Mouse (Mus musculus): ENCODE results near the gene Rad51b.

Gene Rad51b

DNA sequence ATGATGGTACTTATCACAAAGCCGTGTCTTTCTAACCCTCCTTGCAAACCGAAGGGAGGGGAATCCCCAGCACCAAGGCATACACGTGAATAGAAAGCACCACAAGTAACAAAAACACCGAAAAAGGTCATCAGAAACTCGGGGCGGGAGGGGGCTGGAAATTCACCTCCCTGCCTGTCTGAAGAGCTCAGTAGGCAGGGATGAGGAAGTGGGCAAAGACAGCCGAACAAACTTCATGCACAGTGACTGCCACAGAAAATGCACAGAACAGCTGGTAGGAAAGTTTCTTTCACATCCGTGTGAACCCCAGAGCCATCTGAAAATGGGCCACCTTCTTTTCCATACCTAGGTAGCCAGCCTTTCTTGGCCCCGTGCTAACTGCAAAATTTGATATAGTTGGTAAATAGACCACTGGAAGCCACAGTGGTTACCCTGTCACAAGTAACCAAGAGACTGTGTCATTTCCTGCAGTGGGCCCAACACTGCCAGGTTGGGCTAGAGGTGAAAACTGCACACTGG lies 349.6 kb downstream of the Rad51b start:
- no peak for DNase-seq (ENCODE audit: low read depth, low spot score)

DNA sequence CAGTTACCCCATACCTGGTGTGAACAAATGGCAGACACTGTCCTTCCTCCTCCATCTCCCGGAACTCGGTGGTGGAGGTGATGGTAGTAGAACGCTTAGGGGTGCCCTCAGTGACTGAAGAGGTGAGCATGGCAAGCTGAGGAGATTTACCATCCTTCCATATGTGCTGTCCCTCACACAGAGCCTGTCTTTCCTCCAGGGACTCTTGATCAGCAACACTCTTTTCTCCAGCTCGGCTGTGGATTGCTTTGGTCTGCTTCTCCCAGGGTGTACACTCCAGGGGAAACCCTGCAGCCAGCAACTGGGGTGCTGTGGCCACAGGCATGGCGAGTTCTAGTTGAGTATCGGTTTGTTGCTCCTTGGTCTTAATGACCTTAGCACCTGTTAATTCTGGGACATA lies 350.3 kb downstream of the Rad51b start:
- no peak for DNase-seq (ENCODE audit: low read depth, low spot score)

DNA sequence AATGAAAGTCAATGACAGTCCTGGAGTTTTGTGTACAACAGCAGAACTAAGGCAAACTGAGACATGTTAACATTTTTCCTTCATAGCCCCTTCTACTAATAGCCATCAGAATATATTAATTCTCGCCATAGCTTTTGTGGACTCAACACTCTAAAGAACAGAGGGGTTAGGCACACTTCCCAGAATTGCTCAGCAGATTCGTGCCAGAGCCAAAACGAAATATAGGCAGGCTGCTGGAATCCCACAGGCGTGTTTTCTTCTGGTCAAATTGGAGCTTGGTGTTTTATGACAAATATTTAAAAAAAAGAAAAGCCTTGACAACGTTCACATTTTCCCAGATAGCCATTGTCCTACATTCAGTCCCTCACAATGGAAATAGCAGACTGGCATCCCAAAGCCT lies 350.9 kb downstream of the Rad51b start:
- no peak for DNase-seq (ENCODE audit: low read depth, low spot score)

DNA sequence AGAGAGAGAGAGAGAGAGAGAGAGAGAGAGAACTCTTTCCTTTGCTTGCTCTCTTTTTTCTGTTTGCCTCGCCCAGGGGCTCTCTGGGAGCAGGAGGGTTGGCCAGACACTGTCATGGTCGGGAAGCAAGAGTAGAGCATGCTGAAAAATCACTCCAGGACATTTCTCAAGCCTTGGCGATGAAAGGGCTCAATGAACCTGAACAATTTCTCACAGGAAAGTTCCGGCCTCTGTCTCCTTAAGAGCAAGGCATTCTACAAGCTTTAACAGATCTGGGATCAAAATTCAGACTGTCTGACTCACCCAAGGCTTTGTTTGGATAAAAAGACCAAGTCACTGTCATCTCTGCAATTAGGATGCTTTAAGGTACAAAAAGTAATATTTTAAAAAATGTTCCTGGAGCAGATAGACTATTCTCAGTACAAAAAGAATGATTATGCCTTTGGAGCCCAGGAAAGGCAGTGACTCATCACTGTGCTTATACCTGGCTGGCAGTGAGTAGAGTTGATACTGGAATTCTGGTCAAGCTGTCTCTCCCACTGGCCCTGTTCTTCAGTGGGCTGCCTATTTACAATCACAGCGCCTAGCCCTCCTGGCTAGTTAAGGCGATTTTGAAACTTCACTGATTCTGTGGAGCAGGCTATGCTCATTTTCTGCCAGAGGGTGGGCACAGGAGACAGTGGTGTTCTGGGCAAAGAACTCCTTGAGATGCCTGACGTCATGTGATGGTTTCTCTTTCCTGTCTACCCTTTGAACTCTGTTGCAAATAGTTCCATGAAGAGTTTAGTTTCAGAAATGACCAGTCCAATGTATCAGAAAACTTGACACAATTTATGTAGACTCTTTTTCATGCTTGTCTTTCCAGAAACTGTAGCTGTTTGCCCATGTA lies 352.0 kb downstream of the Rad51b start:
- no peak for DNase-seq (ENCODE audit: low read depth, low spot score)

DNA sequence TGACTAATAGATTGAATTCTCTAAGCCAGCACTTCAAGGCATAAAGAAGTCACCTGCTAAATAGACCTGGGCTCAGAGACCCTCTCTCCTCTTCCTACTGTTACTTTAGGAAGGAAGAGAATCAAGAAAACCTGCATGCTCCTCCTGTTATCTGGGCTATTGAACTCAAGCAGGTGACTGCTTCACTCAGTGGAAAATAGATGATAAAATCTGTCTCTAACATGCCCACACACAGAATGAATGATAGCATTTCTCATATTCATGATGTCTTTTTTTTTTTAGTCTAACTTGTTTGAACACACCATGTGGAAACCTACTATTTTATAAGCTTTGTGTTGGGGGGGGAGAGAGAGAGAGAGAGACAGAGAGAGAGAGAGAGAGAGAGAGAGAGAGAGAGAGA lies 352.7 kb downstream of the Rad51b start:
- no peak for DNase-seq (ENCODE audit: low read depth, low spot score)

DNA sequence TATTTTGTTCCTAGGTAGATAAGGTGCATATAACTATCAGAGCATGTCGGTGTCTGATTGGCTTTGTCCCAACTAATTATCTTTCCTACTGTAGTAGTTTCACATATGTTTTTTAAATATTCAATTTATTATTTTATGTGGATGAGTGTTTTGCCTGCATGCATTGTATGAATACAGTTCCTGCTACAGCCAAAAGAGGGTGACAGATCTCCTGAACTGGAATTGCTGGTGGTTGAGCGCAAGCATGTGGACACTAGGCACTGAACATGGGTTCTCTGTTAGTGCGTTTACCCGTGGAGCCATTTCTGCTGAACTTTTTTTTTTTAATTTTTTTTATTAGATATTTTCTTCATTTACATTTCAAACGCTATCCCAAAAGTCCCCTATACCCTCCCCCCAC lies 358.1 kb downstream of the Rad51b start:
- no peak for DNase-seq (ENCODE audit: low read depth, low spot score)

DNA sequence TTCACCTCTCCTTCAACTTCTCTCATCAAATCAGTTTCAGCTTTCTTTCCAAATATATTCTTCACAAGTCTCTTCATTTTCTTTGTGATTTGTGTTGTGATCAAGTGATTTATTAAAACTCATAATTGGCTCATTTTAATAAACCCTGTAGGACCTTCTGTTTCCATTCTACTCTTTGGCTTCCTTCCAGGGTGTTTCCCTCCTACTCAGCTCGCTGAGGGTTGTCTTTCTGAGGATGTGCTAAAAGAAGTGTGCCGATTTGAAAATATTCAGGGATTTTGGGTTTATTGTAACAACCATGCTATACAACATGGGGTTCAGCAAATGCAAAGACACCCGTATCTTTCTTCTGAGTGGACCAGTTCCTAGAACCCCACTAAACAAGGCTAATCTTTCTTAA lies 361.8 kb downstream of the Rad51b start:
- no peak for DNase-seq (ENCODE audit: low read depth, low spot score)

DNA sequence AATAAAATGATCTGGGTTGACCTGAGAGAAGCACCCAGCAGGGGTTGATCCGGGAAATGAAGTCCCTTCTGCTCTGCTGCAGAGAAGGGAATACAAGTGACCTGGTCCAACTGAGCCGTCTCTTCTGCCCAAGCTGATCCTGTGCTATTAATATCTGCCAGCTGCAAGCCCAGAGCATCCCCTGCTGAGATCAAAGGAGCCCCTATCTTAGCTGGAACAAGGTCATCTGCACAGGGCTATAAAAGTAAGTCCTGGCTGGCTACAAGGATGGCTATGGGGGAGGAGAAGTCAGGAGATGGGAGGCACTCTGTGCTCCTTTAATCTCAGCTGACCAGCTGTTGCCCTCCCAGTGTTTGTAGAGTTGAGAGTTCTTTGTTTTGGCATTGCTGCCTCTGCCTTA lies 364.2 kb downstream of the Rad51b start:
- peak; percentile 73 for DNase-seq (ENCODE audit: low read depth, low spot score)

DNA sequence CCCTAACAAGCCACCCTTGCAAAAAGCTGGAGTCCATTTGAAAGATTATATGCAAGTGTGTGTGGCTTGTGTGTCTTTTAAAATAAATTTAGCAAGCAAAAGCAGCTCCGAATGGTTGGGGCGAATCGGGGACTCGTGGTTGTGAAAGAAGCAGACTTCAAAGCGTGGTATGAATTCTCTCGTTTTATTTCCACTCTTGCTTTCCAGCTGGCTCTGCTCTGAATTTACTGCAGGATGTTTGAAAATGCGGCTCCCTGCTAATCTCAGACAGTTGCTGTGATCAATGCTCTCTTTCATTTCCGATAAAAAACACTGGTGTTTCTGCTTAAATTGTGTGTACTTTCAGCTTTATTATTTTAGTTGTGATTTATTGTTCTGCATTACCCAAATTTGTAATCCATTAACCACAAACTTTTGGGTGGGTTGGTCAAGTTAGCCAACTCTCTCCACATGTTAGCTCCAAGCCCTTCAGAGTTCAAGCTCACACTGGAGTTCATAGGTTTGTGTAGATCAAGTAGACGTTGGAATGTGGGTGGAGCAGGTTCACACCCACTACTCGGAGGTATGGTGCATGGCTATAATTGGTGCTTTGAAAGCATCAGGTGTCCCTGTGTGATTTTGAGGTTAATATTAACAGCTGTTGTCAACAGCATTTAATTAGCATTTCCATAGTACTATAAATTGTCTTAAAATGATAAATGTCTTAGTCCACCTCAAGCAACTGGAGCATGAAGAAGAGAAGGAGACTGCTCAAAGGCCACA lies 366.2 kb downstream of the Rad51b start:
- no peak for DNase-seq (ENCODE audit: low read depth, low spot score)

DNA sequence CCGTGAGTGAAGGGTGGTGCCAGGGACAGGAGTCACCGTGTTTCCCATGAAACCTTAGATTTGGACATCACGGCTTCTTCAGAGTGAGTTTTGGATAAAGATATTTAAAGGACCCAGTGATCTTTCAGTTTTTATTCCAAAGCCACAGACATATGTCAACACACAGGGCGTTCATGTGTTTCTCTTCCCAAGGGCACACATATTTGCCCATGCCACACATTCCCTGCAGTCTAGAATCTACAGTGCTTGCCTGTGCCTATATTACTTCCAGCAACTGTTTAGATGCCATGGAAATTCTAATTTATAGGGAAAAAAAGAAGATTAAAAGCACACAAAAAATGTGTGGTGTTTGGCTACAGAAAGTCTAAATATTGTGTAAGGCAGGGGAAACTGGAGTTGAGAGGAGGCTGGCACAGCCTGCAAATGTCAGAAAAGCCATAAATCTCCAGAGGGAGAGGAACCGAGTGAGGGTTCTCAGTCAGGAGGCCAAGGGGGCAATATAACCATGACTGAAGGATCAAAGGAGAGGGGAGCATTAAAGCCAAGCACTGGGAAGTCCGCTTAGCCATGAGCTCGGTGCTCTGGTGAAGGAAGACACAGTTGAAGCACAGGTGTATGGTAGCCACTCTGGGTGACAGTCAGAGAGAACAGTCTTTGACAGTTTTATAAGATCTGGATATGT lies 367.0 kb downstream of the Rad51b start:
- peak; percentile 55 for DNase-seq (ENCODE audit: low read depth, low spot score)

DNA sequence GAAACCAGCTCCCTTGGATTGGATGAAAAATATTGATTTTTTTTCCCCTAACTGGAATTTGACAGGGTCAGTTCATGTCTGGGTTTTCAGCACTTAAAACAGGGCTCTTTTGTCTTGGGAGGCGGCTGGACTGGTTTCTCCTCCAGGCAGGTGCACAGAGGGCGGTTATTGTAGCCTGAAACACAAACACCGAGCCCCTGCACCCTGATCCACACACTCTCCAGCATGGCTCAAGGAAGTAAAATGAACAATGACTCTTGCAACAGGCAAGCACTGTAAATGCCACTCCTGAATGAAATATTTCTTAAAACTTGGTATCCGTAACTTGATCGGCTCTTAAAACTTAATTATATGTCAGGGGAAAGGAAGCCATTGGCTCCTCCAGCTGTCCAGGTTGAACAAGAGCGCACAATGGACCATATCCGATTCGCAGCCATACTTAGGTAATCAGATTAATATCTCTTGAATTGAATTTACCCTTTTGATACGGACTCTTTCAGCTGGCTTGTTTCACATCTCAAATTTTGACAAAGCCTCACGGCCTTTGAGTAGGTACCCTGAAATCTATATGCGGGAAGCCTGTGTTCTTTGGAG lies 377.9 kb downstream of the Rad51b start:
- no peak for DNase-seq (ENCODE audit: low read depth, low spot score)

DNA sequence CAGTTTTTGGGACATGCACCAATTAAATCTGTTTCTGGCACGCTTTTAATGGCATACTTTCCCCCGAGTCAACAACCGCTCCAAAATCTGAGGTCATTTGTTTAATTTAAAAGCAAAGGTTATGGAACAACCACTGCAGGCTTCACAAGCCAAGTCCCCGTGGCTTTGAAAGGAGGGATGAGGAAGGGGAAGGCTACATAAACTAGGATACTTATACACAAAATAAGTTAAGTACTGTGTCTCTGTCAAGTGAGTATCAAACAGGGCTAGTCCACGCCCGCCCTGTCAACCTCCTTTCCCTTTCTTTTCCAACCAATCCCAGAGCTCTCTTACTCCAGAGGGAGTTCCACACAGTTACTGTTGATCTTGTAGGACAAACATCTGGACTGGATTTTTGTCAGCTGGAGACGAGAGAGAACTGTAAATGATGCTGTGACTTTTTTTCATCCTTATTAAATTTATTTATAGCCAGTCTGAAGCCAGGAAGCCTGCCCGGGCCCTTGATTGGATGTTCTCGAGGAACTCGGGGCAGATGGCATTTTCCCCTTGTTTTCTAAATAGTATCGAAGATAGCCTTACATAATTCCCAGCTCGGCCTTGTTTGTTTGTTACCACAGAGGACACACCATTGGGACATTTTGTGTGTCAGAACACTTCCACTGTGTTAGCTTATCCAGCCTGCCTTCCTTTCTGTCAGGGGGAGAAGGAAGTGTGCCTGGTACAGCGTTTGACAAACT lies 378.5 kb downstream of the Rad51b start:
- DNase-seq (ENCODE audit: low read depth, low spot score), result no peak

DNA sequence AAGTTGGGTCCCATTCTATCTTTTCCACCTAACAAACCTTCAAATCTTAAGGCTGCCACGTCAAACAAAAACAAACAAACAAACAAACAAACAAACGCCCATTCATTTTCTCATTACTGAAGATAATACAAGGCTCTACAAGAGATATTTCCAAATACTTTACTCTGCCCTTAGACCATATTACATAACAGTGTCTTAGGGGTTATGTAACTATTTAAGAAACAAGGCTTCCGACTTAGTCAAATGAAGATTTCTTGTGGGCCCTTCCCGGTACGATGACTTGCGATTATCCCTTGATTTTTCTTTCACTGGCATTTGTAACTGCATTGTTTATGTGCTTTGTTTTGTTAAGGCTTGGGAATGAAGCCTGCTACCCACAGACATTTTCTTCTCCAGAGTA lies 379.2 kb downstream of the Rad51b start:
- no peak for DNase-seq (ENCODE audit: low read depth, low spot score)

DNA sequence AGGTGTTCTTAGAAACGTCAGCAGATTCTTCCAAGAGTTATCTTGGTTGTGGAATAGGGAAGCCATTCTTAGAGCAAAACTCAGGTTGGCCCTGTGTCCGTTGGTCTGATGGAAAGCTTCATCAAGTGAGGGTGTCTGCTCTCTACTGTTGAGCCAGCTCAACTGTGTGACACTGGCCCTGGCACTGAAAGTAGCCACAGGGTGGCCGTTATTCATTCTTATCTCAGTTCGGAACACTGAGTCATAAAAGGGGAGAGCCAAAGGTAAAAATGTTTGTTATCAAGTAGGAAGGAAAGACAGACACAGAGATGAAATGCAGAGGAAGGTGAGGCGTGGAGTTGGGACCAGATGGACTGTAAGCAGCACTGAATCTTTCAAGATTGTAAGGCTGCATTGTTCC lies 379.8 kb downstream of the Rad51b start:
- DNase-seq (ENCODE audit: low read depth, low spot score), result no peak

DNA sequence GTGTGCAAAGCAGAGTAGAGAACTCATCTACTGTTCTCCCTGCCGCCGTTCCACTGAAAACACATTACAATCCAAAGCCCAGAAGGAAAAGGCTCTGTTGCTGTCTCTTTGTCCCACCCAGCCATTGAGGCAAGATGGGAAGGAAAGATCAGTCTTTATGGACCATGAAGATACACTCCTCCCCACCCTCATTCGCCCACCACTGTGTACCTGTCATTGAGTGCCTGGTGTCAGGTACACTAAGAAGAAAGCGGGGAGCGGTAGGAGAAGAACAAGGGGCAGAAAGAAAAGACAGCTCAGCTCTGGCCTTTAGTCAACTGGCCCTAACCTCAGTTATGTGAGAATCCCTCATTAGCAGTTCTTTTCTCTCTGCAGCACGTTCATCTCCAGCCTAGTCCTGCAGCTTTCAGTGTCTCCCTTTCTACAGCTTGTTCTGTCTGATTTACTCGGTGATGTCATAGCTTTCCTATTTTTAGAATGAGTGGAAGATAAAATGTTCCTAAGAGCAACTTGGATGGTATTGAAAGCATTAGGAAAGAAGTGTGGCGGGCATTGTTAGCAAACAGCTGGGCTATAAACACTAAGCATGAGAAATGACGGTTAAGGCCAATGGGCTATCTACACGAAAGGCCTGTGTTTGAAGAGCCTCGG lies 382.3 kb downstream of the Rad51b start:
- DNase-seq (ENCODE audit: low read depth, low spot score), result no peak

DNA sequence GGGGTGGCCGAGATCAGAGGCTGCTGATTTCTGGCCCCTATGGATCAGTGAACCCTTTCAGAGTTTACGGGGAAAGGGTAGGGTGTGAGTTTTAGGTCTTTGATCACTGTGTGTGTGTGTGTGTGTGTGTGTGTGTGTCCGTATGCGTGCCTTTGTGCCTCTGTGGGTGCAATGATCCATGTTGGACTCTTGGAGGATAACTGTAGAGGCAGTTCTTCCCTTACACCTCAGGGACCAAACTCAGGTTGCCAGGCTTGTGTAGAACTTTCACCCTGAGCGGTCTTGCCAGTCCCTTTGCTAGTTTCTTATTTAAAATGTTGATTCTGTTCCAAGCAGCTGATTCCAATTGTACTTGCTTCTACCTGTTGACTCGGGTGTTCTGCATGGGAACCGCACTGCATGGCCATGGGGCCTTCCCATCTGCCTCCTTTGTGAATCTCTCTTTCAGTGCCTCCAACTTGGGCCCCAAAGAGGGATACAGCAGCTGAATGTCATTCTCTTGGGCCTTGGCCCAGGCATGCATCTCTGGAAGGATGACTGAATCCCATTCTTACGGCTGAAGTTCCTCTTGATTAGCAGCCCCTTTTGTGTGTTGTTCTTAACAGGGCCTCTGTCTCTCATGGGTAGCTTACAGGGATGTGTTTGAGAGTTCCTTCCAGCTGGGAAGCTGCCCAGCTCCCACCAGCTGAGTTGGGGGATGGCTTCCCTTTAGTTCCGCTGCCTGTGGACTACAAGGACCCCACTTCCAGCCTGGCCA lies 383.0 kb downstream of the Rad51b start:
- no peak for DNase-seq (ENCODE audit: low read depth, low spot score)

DNA sequence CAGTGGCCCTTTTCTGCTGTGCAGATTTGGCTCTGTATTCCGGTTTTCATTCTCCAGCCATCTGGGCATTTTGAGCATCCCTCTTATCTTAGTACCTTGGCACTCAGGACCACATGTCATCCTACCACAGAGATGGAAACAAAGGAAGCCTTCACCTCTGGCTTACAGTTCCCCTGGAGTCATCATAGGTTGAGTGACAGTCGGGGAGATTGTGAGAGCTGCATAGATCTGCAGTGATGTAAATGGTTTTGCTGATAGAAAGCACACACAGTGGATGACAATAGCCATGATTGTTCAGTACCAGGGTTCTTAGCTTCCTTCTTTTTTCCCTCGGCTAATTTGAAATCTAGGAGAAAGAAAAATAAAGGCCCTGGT lies 383.6 kb downstream of the Rad51b start:
- DNase-seq (ENCODE audit: low read depth, low spot score), result no peak

DNA sequence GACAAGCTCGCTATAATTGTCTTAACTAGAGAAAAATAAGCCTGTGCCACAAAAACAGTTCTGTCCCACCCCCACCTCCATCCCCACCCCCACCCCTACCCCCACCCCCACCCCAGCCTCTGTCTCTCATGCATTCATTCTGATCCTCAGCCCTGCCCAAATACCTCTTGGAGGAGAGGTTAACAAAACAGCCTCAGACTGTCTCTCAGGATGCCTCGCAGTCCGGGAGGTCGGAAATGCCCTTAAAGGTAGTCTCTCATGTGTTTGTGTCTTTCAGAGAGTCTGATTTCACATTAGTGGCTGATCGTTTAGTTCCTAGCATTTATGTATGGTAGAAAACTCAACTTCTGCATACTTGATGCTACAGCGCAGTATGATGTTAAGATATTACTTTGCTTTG lies 384.5 kb downstream of the Rad51b start:
- DNase-seq (ENCODE audit: low read depth, low spot score), result no peak

DNA sequence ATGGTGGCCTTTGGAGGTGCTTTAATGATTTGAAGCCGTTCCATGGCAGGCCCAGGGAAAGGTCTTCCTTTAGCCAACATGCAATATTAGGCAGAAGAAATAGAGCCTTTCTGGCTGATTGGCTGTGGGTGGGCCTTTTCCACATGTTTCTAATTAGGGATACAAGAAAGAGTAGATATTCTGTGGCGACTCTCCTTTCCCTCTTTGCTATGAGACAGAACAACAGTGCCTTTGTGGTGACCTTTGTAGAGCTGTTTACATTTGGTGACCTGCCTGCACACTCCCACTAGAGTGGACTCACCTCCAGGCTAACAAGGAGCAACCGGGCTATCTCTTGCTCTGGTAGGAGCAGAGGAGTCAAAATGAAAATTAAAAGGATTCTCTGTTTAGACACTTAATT lies 386.3 kb downstream of the Rad51b start:
- peak; percentile 56 for DNase-seq (ENCODE audit: low read depth, low spot score)

DNA sequence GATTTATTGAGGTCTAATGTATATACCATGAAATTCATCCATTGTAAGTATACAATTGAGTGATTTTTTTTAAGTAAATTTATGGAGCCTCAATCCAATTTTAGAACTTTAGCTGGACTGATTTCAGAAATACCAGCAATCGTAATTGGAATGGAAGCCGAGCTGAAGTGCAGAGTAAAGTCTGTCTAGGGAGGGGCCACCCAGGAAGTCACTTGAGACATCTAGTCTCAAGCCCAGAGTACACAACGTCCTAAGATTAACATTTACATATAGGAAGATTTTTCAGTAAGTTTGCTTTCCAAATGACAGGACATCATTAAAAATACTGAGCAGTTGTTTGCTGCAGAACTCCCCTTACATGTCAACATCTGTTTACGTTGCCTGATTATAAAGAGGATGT lies 386.7 kb downstream of the Rad51b start:
- DNase-seq (ENCODE audit: low read depth, low spot score), result no peak
